Mouse (Mus musculus) limb, embryonic 15.5 days (tissue): ENCODE measurements around the gene Zdhhc24. TPM values are rescaled to one million over a fixed set of nuclear protein-coding genes. Genes with fewer than 3 reads are reported as not detected.

ENCODE experiments used
- ATAC-seq: fragments of 200-750 bp; cut with Nextera tagmentation; 2 replicates; pipeline ENCODE4 v1.8.0; 2017; ENCODE audit warnings: low read depth, moderate TSS enrichment; ENCODE audit not compliant: insufficient number of reproducible peaks, low FRiP score, low TSS enrichment
- H3K27ac ChIP-seq: fragments of 300-500 bp; sonication (generic); 2 replicates; pipeline ENCODE4 v1.5.1; 2015; ENCODE audit warnings: moderate library complexity, mild to moderate bottlenecking, inconsistent platforms
- H3K27me3 ChIP-seq: fragments of 300-500 bp; sonication (generic); 2 replicates; pipeline ENCODE4 v1.6.1; 2015; ENCODE audit warnings: inconsistent platforms
- H3K36me3 ChIP-seq: fragments of 300-500 bp; sonication (generic); 2 replicates; pipeline ENCODE4 v1.6.1; 2015; ENCODE audit warnings: inconsistent platforms
- H3K4me1 ChIP-seq: fragments of 300-500 bp; sonication (generic); 2 replicates; pipeline ENCODE4 v1.6.1; 2015; ENCODE audit warnings: inconsistent platforms
- H3K4me2 ChIP-seq: fragments of 300-500 bp; sonication (generic); 2 replicates; pipeline ENCODE4 v1.6.1; 2015; ENCODE audit warnings: mild to moderate bottlenecking, inconsistent platforms
- H3K4me3 ChIP-seq: fragments of 300-500 bp; sonication (generic); 2 replicates; pipeline ENCODE4 v1.5.1; 2015; ENCODE audit warnings: mild to moderate bottlenecking, inconsistent platforms
- H3K9ac ChIP-seq: fragments of 300-500 bp; sonication (generic); 2 replicates; pipeline ENCODE4 v1.6.1; 2015; ENCODE audit warnings: inconsistent platforms
- H3K9me3 ChIP-seq: fragments of 300-500 bp; sonication (generic); 2 replicates; pipeline ENCODE4 v1.6.1; 2016; ENCODE audit warnings: inconsistent platforms
- WGBS: fragments of 180-500 bp; shearing (Covaris S2); methylation state at CpG from one replicate; pipeline ENCODE4 v1.1.7; 2015; 5-methylcytosine and 5-hydroxymethylcytosine counted together
- polyA plus RNA-seq: library from polyadenylated mRNA; unstranded; fragments of >200 nt; fragmentation: Nextera tagmentation; extraction: Ambion mirVana; gene quantifications from 2 replicates; pipeline ENCODE4 v1.2.1, GENCODE M21; 2015

Zdhhc24 gene
- polyA plus RNA-seq, 1 experiment from 2014 or later: 9.9 TPM

DNA sequence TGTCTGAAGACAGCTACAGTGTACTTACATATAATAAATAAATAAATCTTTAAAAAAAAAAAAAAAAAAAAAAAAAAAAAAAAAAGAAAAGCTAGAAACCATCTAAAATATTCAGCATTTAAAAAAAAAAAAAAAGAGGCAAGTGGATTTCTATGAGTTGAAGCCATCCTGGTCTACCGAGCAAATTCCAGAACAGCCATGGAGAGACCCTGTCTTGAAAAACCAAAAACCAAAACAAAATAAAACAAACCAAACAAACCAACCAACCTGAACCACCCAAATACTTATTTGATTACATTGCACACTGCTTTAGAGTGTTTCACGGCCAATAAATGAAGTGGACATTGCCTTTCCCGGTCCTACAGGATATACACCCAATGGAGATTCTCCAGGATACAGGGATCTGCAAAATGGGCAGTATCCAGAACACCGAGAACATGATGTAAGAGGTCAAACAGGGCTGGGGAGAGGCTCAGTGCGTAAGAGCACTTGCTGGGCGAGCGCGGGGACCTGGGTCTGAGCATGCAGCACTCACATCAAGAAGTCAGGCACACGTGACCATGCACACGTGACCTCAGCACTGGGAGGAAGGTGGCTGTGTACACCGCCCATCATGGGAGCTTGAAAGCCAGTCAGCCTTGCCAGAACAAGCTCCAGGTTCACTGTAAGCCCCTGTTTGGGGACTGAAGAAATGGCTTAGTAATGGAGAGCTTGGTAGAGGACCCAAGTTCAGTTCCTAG, 46.8 kb downstream of the Zdhhc24 start:
- WGBS: 92% methylated on average over 11 of the region's 11 CpGs
- ATAC-seq: no peak

DNA sequence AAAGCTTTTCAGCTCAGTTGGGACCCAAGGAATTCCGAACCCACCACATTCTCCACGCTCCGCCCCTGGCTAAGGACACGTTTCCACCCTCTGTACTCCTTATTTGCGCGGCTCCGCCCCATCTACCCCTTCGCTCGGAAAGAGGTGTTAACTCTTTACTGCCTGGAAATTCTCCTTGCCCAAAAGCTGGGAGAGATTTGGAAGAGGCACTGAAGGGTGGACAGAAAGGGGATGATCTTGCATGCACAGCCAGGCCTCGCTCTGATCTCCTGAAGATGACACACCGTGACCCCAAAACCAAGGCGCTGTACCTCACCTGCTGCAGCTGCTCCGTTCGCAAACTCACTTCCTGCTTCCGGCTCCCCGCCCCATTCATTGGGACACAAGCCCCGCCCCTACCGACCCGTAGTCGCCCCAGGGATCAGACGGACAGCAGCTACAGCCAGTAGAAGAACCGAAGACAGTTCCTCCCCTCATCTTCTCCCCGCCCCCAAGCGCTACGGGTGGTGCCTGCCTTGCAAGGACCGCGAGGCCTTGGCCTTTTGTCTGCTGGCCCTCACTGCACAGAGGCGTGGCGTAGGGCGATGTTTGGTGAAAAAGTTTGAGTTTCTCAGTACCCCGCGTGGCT, 49.5 kb downstream of the Zdhhc24 start, which contains the start of gene Dpp3:
Gene Dpp3 (minus strand): TSS at position 384 of the 628 bp plus-strand sequence.
- Histone ChIP-seq H3K9me3 (no peaks in the 10 kb centered on the region), H3K9ac (peak within 1 kb of the TSS; percentile 48; the same call in 1 of the 2 replicates), H3K4me2 (peak within 1 kb of the TSS; percentile 55), H3K36me3 (peaks cover 34% of the 10 kb centered on the region), H3K27me3 (no peaks in the 10 kb centered on the region), H3K4me3 (peak within 1 kb of the TSS; percentile 72), H3K4me1 (peaks cover 23% of the 10 kb centered on the region), H3K27ac (peak within 1 kb of the TSS; percentile 87)
- WGBS: under 1% methylated on average over 32 of the region's 32 CpGs
- peak; percentile 99 for ATAC-seq

More for the DNA sequence above, 46.8 kb downstream of the Zdhhc24 start:
- no peaks in the 10 kb centered on the region for H3K9me3 ChIP-seq
- H3K27ac ChIP-seq: no peak overlapping the region
- peaks cover 53% of the 10 kb centered on the region for H3K36me3 ChIP-seq
- H3K4me3 ChIP-seq: no peak overlapping the region
- no peaks in the 10 kb centered on the region for H3K27me3 ChIP-seq
- H3K4me2 ChIP-seq: no peak overlapping the region
- H3K4me1 ChIP-seq: peaks cover 23% of the 10 kb centered on the region
- H3K9ac ChIP-seq: no peak overlapping the region

DNA sequence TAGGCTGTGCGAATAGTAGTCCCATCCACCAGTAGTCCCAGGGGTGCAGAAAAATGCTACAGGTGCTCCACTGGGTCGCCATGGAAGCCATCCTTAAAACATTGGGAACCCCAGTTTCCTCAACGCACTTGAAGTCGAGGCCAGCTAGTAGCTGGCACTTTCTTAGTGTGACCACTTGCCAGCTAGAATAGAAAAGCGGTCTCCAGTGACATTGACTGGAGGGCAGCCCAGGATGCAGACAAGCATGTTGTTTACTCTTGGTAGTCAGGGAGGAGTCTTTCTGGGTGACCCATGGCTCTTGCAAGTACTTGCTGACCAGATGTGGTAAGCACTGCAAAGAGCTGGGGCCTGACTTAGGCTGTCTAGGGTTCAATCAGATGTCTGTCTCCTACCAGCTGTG, 50.3 kb downstream of the Zdhhc24 start:
- 59% methylated on average over 5 of the region's 5 CpGs for WGBS
- Histone ChIP-seq H3K4me3 (peak overlapping the region; percentile 72), H3K9me3 (no peaks in the 10 kb centered on the region), H3K36me3 (peaks cover 27% of the 10 kb centered on the region), H3K9ac (peak overlapping the region; percentile 48; the same call in 1 of the 2 replicates), H3K4me1 (peaks cover 23% of the 10 kb centered on the region), H3K4me2 (peak overlapping the region; percentile 55), H3K27ac (peak overlapping the region; percentile 87), H3K27me3 (no peaks in the 10 kb centered on the region)
- no peak for ATAC-seq

Other genes with a start within 250 kb of the Zdhhc24 start
- 2.9 and 4.0 TPM in 2 replicates for gene Gm960, start 180.0 kb upstream of the Zdhhc24 start, polyA plus RNA-seq
- 5.5 TPM in 2 replicates for gene Sptbn2, start 167.5 kb upstream of the Zdhhc24 start, polyA plus RNA-seq
- 56.3 and 56.9 TPM in 2 replicates for gene Rbm4b, start 122.2 kb upstream of the Zdhhc24 start, polyA plus RNA-seq
- 60.3 and 63.0 TPM in 2 replicates for gene Rbm4, start 84.8 kb upstream of the Zdhhc24 start, polyA plus RNA-seq
- 31.2 and 31.5 TPM in 2 replicates for gene Gm21992, start 67.1 kb upstream of the Zdhhc24 start, polyA plus RNA-seq
- gene Rbm14, start 67.0 kb upstream of the Zdhhc24 start, polyA plus RNA-seq: 70.3 and 70.7 TPM in 2 replicates
- 63.7 and 63.9 TPM in 2 replicates for gene Ccs, start 39.3 kb upstream of the Zdhhc24 start, polyA plus RNA-seq
- 0.16 TPM in 1 of 2 replicates, not detected in the other for gene Ccdc87, start 39.3 kb upstream of the Zdhhc24 start, polyA plus RNA-seq
- gene Ctsf, start 23.5 kb upstream of the Zdhhc24 start, polyA plus RNA-seq: 48.6 and 49.4 TPM in 2 replicates
- gene Actn3, start 759 bp upstream of the Zdhhc24 start, polyA plus RNA-seq: 9.5 and 14.1 TPM in 2 replicates
- gene Bbs1, start 28.0 kb downstream of the Zdhhc24 start, polyA plus RNA-seq: 3.0 and 3.3 TPM in 2 replicates
- 127 and 135 TPM in 2 replicates for gene Dpp3, start 49.6 kb downstream of the Zdhhc24 start, polyA plus RNA-seq
- gene Peli3, start 64.5 kb downstream of the Zdhhc24 start, polyA plus RNA-seq: 2.6 and 4.0 TPM in 2 replicates
- 80.5 and 83.4 TPM in 2 replicates for gene Mrpl11, start 83.5 kb downstream of the Zdhhc24 start, polyA plus RNA-seq
- not detected in 2 replicates for gene Npas4, start 111.6 kb downstream of the Zdhhc24 start, polyA plus RNA-seq
- gene Slc29a2, start 145.2 kb downstream of the Zdhhc24 start, polyA plus RNA-seq: 4.4 and 5.2 TPM in 2 replicates
- gene B4gat1, start 160.2 kb downstream of the Zdhhc24 start, polyA plus RNA-seq: 45.1 and 47.9 TPM in 2 replicates
- gene AC124502.3, start 160.2 kb downstream of the Zdhhc24 start, polyA plus RNA-seq: 2.5 and 3.0 TPM in 2 replicates
- gene Brms1, start 162.7 kb downstream of the Zdhhc24 start, polyA plus RNA-seq: 41.6 and 42.4 TPM in 2 replicates
- 2.6 and 3.2 TPM in 2 replicates for gene Rin1, start 171.8 kb downstream of the Zdhhc24 start, polyA plus RNA-seq
- gene Cd248, start 189.4 kb downstream of the Zdhhc24 start, polyA plus RNA-seq: 95.9 and 117 TPM in 2 replicates
- gene Tmem151a, start 206.9 kb downstream of the Zdhhc24 start, polyA plus RNA-seq: 1.0 and 2.2 TPM in 2 replicates
- 126 and 140 TPM in 2 replicates for gene Yif1a, start 209.9 kb downstream of the Zdhhc24 start, polyA plus RNA-seq
- gene Cnih2, start 219.9 kb downstream of the Zdhhc24 start, polyA plus RNA-seq: 17.6 and 26.3 TPM in 2 replicates
- 239 and 270 TPM in 2 replicates for gene Rab1b, start 228.4 kb downstream of the Zdhhc24 start, polyA plus RNA-seq
- gene Klc2, start 239.9 kb downstream of the Zdhhc24 start, polyA plus RNA-seq: 13.0 and 16.9 TPM in 2 replicates